Comparison of ENCODE assay signal across 17 mouse cellular contexts in the genomic region with DNA sequence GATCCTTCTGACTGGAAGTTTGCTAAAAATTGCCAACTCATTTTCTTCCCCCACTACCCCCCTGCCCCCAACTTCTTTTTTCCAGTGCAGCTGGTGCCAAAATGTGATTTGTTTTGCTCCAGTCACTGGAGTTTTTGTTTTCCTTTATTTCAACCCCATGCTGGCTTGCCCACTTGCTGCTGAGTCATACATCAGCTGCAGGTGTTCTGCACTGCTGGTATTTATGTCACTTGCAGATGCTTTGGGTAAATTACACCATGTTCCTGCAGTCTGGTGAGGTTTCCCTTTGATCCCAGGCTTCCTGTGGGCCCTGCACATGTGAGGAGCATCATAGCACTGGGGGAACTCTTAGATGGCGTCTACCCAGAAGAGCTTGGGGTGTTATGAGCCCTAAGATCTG.
DNase-seq lines count a peak whose midpoint lies in the region; ATAC-seq and TF ChIP-seq lines count a peak whose summit lies in the region.
"Had no signal": no experiment of that assay in that cellular context is flagged by ENCODE, and none has a peak within 500 bp of the region (broad histone marks: within the 10 kb centered on the region; RNA-seq: fewer than 3 reads in every experiment).

No protein-coding gene starts in this region.

- DNase-seq in hindbrain, embryonic 10.5 days (ENCODE audit: low spot score), result peak; percentile 8
- no peak for DNase-seq in hindbrain, embryonic 11.5 days (ENCODE audit: low spot score)
- peak; percentile 9 for DNase-seq in CH12.LX (ENCODE audit: extremely low read depth)
- peak; percentile 21 for DNase-seq in embryonic facial prominence, embryonic 10.5 days (ENCODE audit: low spot score)
- DNase-seq in gastrocnemius, postnatal 14 days, result no peak
- DNase-seq in cerebellum, postnatal 4 days (ENCODE audit: low spot score in 2 of 2), result no peak
- no peak for DNase-seq in lung, postnatal 14 days
- DNase-seq: cerebellum, adult 8-10 months; heart, adult 18-20 months; liver, embryonic 13.5 days; lung, postnatal 10 days; midbrain, embryonic 14.5 days; thymus, postnatal 14 days had no signal

- no peak for TF ChIP-seq EP300 in CH12.LX (IDR thresholded peaks at IDR 0.05; ENCODE audit: low read length)

- no peaks in the 10 kb centered on the region for H3K79me2 ChIP-seq in CH12.LX (replicated peaks; ENCODE audit: control insufficient read depth, extremely low read depth, insufficient read depth, poor library complexity, severe bottlenecking)

- no peak for ATAC-seq in hindbrain, embryonic 11.5 days (ENCODE audit: low FRiP score)
- peak; percentile 23 for ATAC-seq in megakaryocyte progenitor cell, adult 5-6 weeks (replicated peaks; ENCODE audit: poor library complexity)

- no peaks in the 10 kb centered on the region for H3K9me3 ChIP-seq in hindbrain, embryonic 10.5 days
- H3K9me3 ChIP-seq in hindbrain, embryonic 11.5 days (ENCODE audit: control insufficient read depth, low read length), result no peaks in the 10 kb centered on the region
- peaks cover 14% of the 10 kb centered on the region for H3K9me3 ChIP-seq in CH12.LX (replicated peaks; ENCODE audit: low read length)
- no peaks in the 10 kb centered on the region for H3K9me3 ChIP-seq in embryonic facial prominence, embryonic 10.5 days
- H3K9me3 ChIP-seq: embryonic facial prominence, embryonic 12.5 days; forebrain, embryonic 12.5 days; liver, embryonic 13.5 days; neural tube, embryonic 13.5 days had no signal

- no peaks in the 10 kb centered on the region for H3K36me3 ChIP-seq in hindbrain, embryonic 10.5 days
- H3K36me3 ChIP-seq in hindbrain, embryonic 11.5 days (ENCODE audit: control insufficient read depth, insufficient read depth, low read length), result no peaks in the 10 kb centered on the region
- H3K36me3 ChIP-seq in CH12.LX (replicated peaks in 1 of 2; ENCODE audit: control insufficient read depth in 1 of 2, insufficient read depth in 1 of 2, low read length in 1 of 2), result no peaks in the 10 kb centered on the region
- H3K36me3 ChIP-seq in embryonic facial prominence, embryonic 10.5 days (replicated peaks), result no peaks in the 10 kb centered on the region
- H3K36me3 ChIP-seq: embryonic facial prominence, embryonic 12.5 days; forebrain, embryonic 12.5 days; liver, embryonic 13.5 days; neural tube, embryonic 13.5 days had no signal

- peaks cover 6% of the 10 kb centered on the region for H3K4me1 ChIP-seq in hindbrain, embryonic 10.5 days (replicated peaks)
- no peaks in the 10 kb centered on the region for H3K4me1 ChIP-seq in hindbrain, embryonic 11.5 days (replicated peaks; ENCODE audit: control insufficient read depth, insufficient read depth, low read length)
- peaks cover 0 to 12% of the 10 kb centered on the region in 2 experiments; a peak in 2 of 4 replicates for H3K4me1 ChIP-seq in CH12.LX (ENCODE audit: control insufficient read depth in 1 of 2, insufficient read depth in 2 of 2)
- H3K4me1 ChIP-seq in embryonic facial prominence, embryonic 10.5 days, result peaks cover 13% of the 10 kb centered on the region
- H3K4me1 ChIP-seq: neural tube, embryonic 13.5 days had no signal

- intact Hi-C loops in gastrocnemius, postnatal 14 days (cut with DNase I; ENCODE audit: low total_unique reads), result no loop called here

- no peak for TF ChIP-seq CTCF in CH12.LX (conservative IDR thresholded peaks at IDR 0.05 in 1 of 2, IDR thresholded peaks at IDR 0.05 in 1 of 2; ENCODE audit: low read depth in 2 of 2, low read length in 2 of 2)

- TF ChIP-seq POLR2A in CH12.LX (IDR thresholded peaks at IDR 0.05; ENCODE audit: low read depth, low read length), result no peak

- H3K27me3 ChIP-seq in hindbrain, embryonic 10.5 days (ENCODE audit: insufficient read depth, poor library complexity, severe bottlenecking), result no peaks in the 10 kb centered on the region
- no peaks in the 10 kb centered on the region for H3K27me3 ChIP-seq in hindbrain, embryonic 11.5 days (ENCODE audit: control insufficient read depth, insufficient read depth, low read length)
- H3K27me3 ChIP-seq in CH12.LX (replicated peaks), result no peaks in the 10 kb centered on the region
- H3K27me3 ChIP-seq in embryonic facial prominence, embryonic 10.5 days (replicated peaks; ENCODE audit: low read depth, poor library complexity, severe bottlenecking), result no peaks in the 10 kb centered on the region
- H3K27me3 ChIP-seq: embryonic facial prominence, embryonic 12.5 days; forebrain, embryonic 12.5 days; liver, embryonic 13.5 days; neural tube, embryonic 13.5 days had no signal

- 58% methylated on average over 1 of the region's 1 CpGs for WGBS in hindbrain, embryonic 10.5 days
- WGBS in hindbrain, embryonic 11.5 days, result 63% methylated on average over 1 of the region's 1 CpGs
- WGBS in embryonic facial prominence, embryonic 10.5 days, result 71% methylated on average over 1 of the region's 1 CpGs

- no peak overlapping the region for H3K27ac ChIP-seq in hindbrain, embryonic 10.5 days
- no peak overlapping the region for H3K27ac ChIP-seq in hindbrain, embryonic 11.5 days (ENCODE audit: low read depth, low read length)
- H3K27ac ChIP-seq in CH12.LX (ENCODE audit: insufficient read depth, low read depth), result no peak overlapping the region
- H3K27ac ChIP-seq in embryonic facial prominence, embryonic 10.5 days (replicated peaks), result no peak overlapping the region
- H3K27ac ChIP-seq: embryonic facial prominence, embryonic 12.5 days; forebrain, embryonic 12.5 days; liver, embryonic 13.5 days; neural tube, embryonic 13.5 days had no signal

- dilution Hi-C loops in CH12.LX (cut with MboI; ENCODE audit: extremely low pct_ligation_motif_present, extremely low pct_unique_long_range_greater_than_20kb, low sequenced_read_pairs), result no loop called here

- H3K4me3 ChIP-seq in hindbrain, embryonic 10.5 days, result no peak overlapping the region
- H3K4me3 ChIP-seq in hindbrain, embryonic 11.5 days (ENCODE audit: low read depth, low read length), result no peak overlapping the region
- no peak overlapping the region for H3K4me3 ChIP-seq in CH12.LX (replicated peaks in 1 of 3; ENCODE audit: low read depth in 2 of 3, low read length in 2 of 3, poor library complexity in 1 of 3)
- H3K4me3 ChIP-seq in embryonic facial prominence, embryonic 10.5 days, result no peak overlapping the region
- H3K4me3 ChIP-seq: embryonic facial prominence, embryonic 12.5 days; forebrain, embryonic 12.5 days; liver, embryonic 13.5 days; neural tube, embryonic 13.5 days had no signal

- no peak overlapping the region for H3K9ac ChIP-seq in hindbrain, embryonic 11.5 days (ENCODE audit: low read depth, low read length)
- no peak overlapping the region for H3K9ac ChIP-seq in CH12.LX (ENCODE audit: insufficient read depth, low read depth)
- H3K9ac ChIP-seq: embryonic facial prominence, embryonic 12.5 days; forebrain, embryonic 12.5 days; liver, embryonic 13.5 days; neural tube, embryonic 13.5 days had no signal

- no peak for TF ChIP-seq RAD21 in CH12.LX (IDR thresholded peaks at IDR 0.05; ENCODE audit: low read depth, low read length)

- H3K4me2 ChIP-seq in hindbrain, embryonic 11.5 days (replicated peaks; ENCODE audit: low read depth, low read length), result no peak overlapping the region
- H3K4me2 ChIP-seq in CH12.LX (ENCODE audit: insufficient read depth, low read depth, poor library complexity, severe bottlenecking), result no peak overlapping the region
- H3K4me2 ChIP-seq: embryonic facial prominence, embryonic 12.5 days; forebrain, embryonic 12.5 days; liver, embryonic 13.5 days; neural tube, embryonic 13.5 days had no signal

- in situ Hi-C loops in CH12.LX (cut with MboI; ENCODE audit: low pct_ligation_motif_present, low pct_unique_long_range_greater_than_20kb, low sequenced_read_pairs), result loop anchor here (25.0 kb wide), 1 partner anchor 409 kb away; no protein-coding TSS in a partner anchor

TF ChIP-seq in CH12.LX, 34 proteins besides CTCF, POLR2A, EP300 and RAD21:
- TF ChIP-seq USF2 (conservative IDR thresholded peaks at IDR 0.05; ENCODE audit: low read depth, low read length) (no peak), MAFK (IDR thresholded peaks at IDR 0.05; ENCODE audit: insufficient replicate concordance, low read length) (no peak), BHLHE40 (IDR thresholded peaks at IDR 0.05; ENCODE audit: low read depth, low read length) (no peak), TBP (conservative IDR thresholded peaks at IDR 0.05; ENCODE audit: low read depth, low read length) (no peak), CHD1 (IDR thresholded peaks at IDR 0.05; ENCODE audit: low read depth, low read length) (no peak), TCF12 (IDR thresholded peaks at IDR 0.05; ENCODE audit: low read depth, low read length) (no peak)
TF ChIP-seq in CH12.LX: peak in this region for 0.

Comparison
In these comparisons a context has a peak if more than half of its experiments do, and no peak if none do; other contexts are left out.
1. DNase-seq: peak in hindbrain, embryonic 10.5 days (single experiment), CH12.LX (single experiment) and embryonic facial prominence, embryonic 10.5 days (single experiment); none in hindbrain, embryonic 11.5 days (single experiment), gastrocnemius, postnatal 14 days (single experiment), cerebellum, postnatal 4 days (0 of 2) and lung, postnatal 14 days (single experiment).